Mouse (Mus musculus) small intestine, adult 2 months (tissue): ENCODE data around the gene Ceacam1. TPM values are rescaled to one million over a fixed set of nuclear protein-coding genes. Genes with fewer than 3 reads are reported as not detected.

Experiments used
- H3K27ac ChIP-seq: fragments of 200-500 bp; 2 replicates; pipeline ENCODE4 v1.5.1; 2012; ENCODE audit warnings: low read depth, low read length, control low read depth, inconsistent platforms; ENCODE audit not compliant: insufficient read depth
- H3K27me3 ChIP-seq: fragments of 200-500 bp; 2 replicates; pipeline ENCODE4 v1.6.1; 2012; ENCODE audit warnings: mild to moderate bottlenecking, moderate library complexity, low read length, inconsistent platforms; ENCODE audit not compliant: control insufficient read depth, insufficient read depth
- H3K36me3 ChIP-seq: fragments of 200-500 bp; 2 replicates; pipeline ENCODE4 v1.6.1; 2012; ENCODE audit warnings: mild to moderate bottlenecking, low read length, control low read depth, inconsistent platforms; ENCODE audit not compliant: control insufficient read depth, insufficient read depth
- H3K4me1 ChIP-seq: fragments of 200-500 bp; 2 replicates; pipeline ENCODE4 v1.6.1; 2012; ENCODE audit warnings: low read length, inconsistent platforms, mixed read lengths; ENCODE audit not compliant: control insufficient read depth, insufficient read depth, insufficient read length
- H3K4me3 ChIP-seq: fragments of 200-500 bp; 2 replicates; pipeline ENCODE4 v1.5.1; 2012; ENCODE audit warnings: low read depth, mild to moderate bottlenecking, control low read depth, inconsistent platforms, low read length, moderate library complexity
- CTCF ChIP-seq: fragments of 200-500 bp; IDR thresholded peaks from 2 replicates; pipeline ENCODE4 v1.5.1; 2012; ENCODE audit warnings: low read depth, mild to moderate bottlenecking, control low read depth, inconsistent platforms, low read length, moderate library complexity, mixed read lengths; ENCODE audit not compliant: insufficient replicate concordance, insufficient read length; ENCODE audit errors: extremely low read depth
- POLR2A ChIP-seq: fragments of 200-500 bp; IDR thresholded peaks from 2 replicates; pipeline ENCODE4 v1.6.1; 2012; ENCODE audit warnings: low read depth, mild to moderate bottlenecking, control low read depth, inconsistent platforms, low read length, moderate library complexity
- WGBS: fragments of 180-500 bp; shearing (Covaris S2); methylation state at CpG from one replicate; pipeline ENCODE4 v1.1.7; 2018; 5-methylcytosine and 5-hydroxymethylcytosine counted together
- polyA plus RNA-seq: library from polyadenylated mRNA; depleted of rRNA; stranded (reverse); fragments of >200 nt; gene quantifications from 2 replicates; pipeline ENCODE4 v1.2.3, GENCODE M21; 2012

Gene Ceacam1
- polyA plus RNA-seq, 1 experiment, result 320 TPM

DNA sequence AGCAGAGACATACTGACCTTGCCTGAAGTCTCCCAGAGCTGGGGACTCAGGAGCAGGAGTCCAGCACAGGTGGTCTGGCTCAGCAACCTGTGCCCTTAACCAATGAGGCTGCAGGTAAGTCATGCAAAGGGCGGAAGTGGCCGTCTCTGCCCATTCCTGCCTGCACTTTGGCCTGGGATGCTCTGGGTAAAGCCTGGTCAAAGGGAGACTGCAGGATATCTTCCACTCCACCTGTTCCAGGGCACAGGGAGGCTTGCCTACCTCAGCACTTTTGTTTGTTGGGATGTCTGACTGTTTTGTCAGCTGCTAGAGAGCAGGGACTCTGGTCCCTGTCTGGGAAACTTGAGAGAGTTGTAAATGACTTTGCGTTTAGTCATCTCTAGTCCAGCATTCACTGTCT is 25.3 kb downstream of the Ceacam1 start:
- Histone ChIP-seq H3K36me3 (no peaks in the 10 kb centered on the region), H3K27me3 (no peaks in the 10 kb centered on the region), H3K27ac (peak overlapping the region; percentile 96), H3K4me1 (peaks cover 23% of the 10 kb centered on the region), H3K4me3 (no peak overlapping the region)
- 46% methylated on average over 3 of the region's 3 CpGs for WGBS
- TF ChIP-seq CTCF, result no peak
- TF ChIP-seq POLR2A, result no peak

DNA sequence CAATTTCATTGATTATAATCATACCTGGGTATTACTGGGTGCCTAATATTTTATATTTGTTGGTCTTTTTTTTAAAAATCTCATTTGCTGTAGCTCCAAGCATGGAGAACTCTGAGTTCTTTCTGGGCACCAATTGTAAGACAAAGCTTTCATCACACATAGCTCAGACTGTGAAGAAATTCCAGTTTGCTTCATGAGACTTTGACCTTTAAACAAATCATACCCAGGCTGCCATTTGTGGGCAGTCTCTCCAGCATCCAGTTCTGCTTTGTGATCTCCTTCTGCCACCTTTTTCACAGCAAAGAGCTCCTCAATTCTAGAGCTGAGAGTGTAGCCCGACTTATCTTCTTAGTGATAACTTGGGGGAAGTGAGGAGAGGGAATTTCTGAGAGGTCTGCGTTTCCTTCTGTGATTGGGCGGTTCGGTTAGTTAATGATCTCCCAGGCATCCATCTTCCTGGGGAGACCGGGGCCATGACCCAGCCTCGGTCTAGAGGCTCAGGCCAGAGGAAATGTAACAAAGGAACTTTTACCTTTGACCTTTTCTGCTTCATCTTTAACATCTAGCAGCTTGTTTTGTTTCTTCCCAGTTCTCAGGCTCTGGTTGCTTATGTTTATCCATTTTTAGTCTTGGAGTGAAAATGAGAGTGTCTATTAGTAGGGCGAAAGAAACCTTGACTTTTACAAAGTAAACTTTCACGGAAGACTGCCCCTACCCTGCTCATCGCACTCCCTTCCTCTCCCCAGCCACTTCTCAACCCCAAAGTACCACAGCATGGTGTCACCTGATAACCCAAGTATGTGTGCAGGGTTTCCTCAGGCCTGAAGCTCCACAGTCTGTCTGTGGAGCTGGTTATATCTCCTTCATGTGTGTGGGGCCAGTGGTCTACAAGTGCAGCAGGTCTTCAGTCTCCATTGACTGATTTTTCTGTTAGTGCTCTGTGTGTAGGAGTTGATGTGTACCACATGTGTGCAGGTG is 27.2 kb downstream of the Ceacam1 start:
- peaks cover 23% of the 10 kb centered on the region for H3K4me1 ChIP-seq
- no peak for TF ChIP-seq CTCF
- no peak for TF ChIP-seq POLR2A
- H3K36me3 ChIP-seq, result no peaks in the 10 kb centered on the region
- WGBS, result 20% methylated on average over 9 of the region's 9 CpGs
- H3K4me3 ChIP-seq, result no peak overlapping the region
- H3K27me3 ChIP-seq, result no peaks in the 10 kb centered on the region
- H3K27ac ChIP-seq, result peak overlapping the region; percentile 91

DNA sequence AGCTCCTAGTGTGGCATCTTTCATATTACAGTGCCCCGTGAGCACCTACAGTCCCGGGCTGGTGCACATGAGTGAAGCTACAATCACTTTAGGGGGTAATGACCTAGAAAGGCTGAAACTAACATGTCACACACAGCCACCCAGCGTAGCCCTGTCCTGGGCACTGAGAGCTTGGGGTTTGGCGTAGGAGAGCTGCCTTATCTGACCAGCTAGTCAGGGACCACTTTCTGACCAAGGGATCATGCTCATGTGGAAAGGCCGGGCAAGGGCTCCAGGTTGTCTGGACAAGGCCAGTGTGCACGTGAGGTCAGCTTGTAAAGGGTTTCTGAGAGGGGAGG is 36.6 kb downstream of the Ceacam1 start:
- peaks cover 32% of the 10 kb centered on the region; the same call in 1 of the 2 replicates for H3K4me1 ChIP-seq
- no peaks in the 10 kb centered on the region for H3K27me3 ChIP-seq
- peak overlapping the region; percentile 73 for H3K27ac ChIP-seq
- no peak overlapping the region for H3K4me3 ChIP-seq
- no peaks in the 10 kb centered on the region for H3K36me3 ChIP-seq
- 61% methylated on average over 6 of the region's 6 CpGs for WGBS
- TF ChIP-seq CTCF (no peak), POLR2A (no peak)

DNA sequence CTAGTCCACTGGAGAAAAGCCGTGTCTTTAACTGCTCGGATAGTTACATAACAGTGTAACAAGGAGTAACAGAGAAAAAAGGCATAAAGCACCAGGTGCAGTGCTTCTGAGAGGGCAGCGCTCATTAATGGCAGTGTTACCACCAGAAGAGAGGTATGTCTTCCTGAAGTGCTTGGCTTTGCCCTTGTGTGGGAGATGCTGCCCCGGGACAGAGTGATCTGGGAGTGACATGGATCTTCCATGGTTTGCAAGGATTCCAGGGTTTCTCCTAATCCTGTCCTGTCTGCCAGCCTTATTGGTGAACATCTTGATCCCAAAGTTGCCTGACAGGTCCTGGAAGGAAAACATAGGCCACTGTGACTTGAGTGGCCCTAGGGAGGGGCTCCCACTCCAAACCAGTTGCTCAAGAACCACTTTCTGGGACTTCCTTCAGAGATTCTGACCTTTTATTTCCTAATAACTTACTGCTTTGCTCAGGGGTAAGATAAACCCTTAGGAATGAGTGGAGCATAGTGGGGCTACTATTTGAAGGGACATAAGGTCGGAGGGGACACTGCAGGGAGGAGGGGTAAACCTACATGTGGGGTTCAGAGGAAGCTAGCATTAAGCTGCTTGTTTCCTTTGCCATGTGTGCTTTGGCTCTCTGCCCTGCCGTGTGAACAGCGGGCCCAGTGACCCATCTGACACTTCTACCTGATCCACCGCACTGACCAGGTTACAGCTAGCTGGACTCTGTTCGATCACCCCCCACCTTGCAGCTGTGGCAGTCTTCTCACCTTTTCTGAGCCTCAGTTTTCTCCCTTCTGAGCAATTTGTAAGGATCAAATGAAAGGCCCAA is 37.2 kb downstream of the Ceacam1 start:
- WGBS, result 27% methylated on average over 9 of the region's 9 CpGs
- Histone ChIP-seq H3K4me1 (peaks cover 37% of the 10 kb centered on the region; the same call in 1 of the 2 replicates), H3K4me3 (no peak overlapping the region), H3K27me3 (no peaks in the 10 kb centered on the region), H3K27ac (peak overlapping the region; percentile 73), H3K36me3 (no peaks in the 10 kb centered on the region)
- TF ChIP-seq POLR2A, result no peak
- TF ChIP-seq CTCF, result no peak

DNA sequence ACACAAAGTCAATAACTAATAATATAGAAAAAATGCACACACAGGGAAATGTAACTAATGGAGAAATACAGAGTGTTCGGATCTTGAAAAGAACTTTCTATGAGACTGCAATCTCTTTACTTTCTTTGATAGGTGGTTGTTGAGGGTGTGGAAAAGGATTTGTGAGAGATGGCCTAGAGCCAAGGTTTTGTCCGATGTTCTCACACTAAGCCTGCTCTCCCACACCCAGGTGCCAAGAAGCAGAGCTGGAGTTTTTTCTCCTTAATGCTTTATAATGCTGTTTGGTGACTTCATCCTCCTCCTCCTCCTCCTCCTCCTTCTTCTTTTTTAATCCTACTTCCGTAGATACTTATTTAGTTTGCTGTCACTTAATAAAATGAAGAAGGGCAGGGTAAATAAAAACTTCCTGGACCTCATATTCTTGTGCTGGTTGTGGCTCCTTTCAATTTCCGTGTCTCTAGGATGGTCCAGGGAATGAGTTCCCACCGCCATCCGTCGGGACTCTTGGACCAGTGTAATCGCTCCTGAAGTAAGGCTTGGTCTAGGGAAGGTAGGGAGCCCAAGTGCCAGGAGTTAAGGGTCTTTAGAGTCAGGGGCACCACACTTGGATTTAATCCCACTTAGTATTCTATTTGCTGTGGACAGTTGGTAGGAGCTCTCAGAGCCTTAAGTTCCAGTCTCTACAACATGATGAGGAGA is 38.1 kb downstream of the Ceacam1 start:
- H3K27ac ChIP-seq, result peak overlapping the region; percentile 73

DNA sequence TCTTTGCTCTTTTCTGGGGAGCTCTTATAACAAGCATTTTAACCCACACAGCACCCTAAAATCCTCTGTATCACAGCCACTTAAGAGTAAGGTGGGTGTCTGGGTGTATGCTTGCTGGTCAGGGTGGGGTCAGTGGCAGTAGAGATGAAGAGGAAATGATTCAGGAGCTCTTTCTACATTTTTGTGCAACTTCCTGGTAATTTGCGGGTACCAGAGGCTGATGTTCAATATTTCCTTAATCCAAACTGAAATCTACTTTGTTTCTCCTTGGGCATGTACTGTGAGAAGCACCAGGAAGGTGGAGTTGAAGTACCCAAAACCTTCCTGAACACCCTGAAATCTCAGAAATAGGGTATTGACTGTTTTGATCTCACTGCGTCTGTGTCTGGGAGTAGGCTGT is 40.7 kb downstream of the Ceacam1 start:
- TF ChIP-seq POLR2A, result no peak
- TF ChIP-seq CTCF, result no peak
- H3K4me1 ChIP-seq, result peaks cover 64% of the 10 kb centered on the region
- WGBS, result 39% methylated on average over 2 of the region's 2 CpGs
- H3K36me3 ChIP-seq, result no peaks in the 10 kb centered on the region
- no peaks in the 10 kb centered on the region for H3K27me3 ChIP-seq
- H3K27ac ChIP-seq, result peak overlapping the region; percentile 80
- H3K4me3 ChIP-seq, result no peak overlapping the region

More for the DNA sequence above, 38.1 kb downstream of the Ceacam1 start:
- no peak overlapping the region for H3K4me3 ChIP-seq
- 22% methylated on average over 8 of the region's 8 CpGs for WGBS
- TF ChIP-seq POLR2A (no peak), CTCF (no peak)
- no peaks in the 10 kb centered on the region for H3K27me3 ChIP-seq
- peaks cover 45% of the 10 kb centered on the region for H3K4me1 ChIP-seq
- no peaks in the 10 kb centered on the region for H3K36me3 ChIP-seq
